Mouse (Mus musculus): ENCODE measurements around the gene Tex26. TPM values are rescaled to one million over a fixed set of nuclear protein-coding genes. Genes with fewer than 3 reads are reported as not detected.

The Tex26 gene
- not detected for polyA plus RNA-seq (2017; shearing (Covaris generic))

DNA sequence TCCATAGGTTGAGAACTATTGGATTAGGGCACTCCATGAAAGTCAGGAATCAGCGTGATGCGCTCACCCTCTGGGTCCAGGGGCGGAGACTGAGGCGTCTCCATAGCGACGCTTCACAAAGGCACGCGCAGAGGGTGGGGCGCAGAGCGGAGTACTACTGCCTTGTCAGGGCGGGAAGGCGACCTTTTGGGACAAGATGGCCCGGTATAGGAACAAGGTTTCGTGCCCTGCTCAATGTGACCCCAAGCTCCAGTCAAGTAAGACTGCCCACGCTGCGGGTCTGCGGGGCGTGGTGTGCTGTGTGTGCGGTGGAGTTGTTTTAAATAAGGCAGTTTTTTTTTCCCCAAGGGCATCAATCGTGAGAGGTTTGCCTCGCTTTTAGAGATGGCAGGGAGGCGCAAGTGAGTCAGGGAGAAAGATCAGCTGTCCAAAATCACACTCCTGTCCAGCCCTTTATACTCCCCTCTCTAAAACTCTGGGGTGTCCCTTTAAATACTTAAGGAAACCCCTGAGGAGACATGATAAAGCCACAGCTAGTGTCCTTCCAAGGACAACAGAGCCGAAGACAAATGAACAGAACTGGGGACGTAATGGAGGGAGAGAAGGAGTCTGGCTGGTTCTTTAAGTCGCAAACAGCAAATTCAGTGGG, at the start of gene Tex26:
Gene Tex26 (plus strand): TSS at position 130 of the 649 bp plus-strand sequence.
- peak; percentile 88 for ATAC-seq

DNA sequence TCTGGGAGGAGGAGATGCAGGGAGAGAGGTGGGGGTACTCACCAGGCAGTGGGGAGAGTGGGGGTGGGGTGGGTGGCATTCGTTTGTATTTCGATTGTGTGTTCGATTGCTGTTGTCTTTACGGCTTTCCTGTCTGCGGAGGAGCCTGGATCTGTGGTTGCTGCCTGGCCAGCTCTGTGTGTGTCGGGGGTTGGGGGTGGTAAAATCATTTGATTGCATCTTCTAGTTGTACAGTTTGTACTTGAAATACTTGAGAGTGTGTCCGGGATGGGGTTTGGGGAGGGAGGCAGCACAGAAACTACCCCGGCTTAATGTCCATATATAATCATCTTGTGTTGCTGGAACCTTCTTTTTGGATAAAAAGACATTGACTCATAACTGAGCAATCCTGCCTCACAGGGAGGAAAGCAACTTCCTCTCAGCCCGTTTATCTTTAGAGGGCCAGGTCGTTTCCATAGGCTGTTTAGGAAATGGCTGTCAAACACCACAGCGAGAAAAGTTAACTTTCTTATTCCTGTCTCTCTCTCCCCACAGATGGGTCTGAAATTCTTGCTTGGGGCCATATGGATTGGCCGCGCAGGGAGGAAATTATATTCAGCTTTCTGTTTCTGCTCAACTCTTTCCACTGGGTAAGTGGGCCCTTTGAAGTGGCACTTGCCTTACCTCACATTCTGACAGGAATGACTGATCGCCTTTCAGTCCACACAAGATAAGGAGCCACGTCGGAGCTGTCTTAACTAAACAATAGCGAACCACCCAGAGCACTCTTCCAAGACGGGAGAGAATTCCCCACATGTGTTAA, 47.7 kb upstream of the Tex26 start:
- peak; percentile 93 for ATAC-seq

DNA sequence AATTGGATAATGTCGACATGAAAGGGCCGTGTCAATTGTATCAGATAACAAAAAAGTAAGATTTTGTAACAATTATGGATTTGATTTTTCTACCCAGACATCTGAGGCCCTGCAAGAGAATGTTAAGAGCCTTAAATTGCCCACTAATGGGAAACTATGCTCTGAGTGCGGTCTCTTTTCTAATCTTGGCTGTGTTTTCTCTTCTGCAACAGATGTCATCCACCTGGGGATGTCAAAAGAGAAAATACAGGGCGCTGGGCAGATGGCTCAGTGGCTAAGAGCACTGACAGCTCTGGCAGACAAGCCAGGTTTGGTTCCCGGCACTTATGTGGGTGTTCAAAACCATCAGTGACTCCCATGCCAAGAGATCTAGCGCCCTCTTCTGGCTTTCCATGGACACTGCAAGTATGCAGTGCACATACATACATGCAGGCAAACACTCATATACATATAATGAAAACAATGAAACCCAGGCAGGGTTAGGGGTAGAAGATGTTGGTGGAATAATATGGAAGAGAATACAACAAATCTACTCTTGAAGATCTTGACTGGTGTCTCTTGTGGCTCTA, 47.0 kb upstream of the Tex26 start:
- no peak for ATAC-seq

DNA sequence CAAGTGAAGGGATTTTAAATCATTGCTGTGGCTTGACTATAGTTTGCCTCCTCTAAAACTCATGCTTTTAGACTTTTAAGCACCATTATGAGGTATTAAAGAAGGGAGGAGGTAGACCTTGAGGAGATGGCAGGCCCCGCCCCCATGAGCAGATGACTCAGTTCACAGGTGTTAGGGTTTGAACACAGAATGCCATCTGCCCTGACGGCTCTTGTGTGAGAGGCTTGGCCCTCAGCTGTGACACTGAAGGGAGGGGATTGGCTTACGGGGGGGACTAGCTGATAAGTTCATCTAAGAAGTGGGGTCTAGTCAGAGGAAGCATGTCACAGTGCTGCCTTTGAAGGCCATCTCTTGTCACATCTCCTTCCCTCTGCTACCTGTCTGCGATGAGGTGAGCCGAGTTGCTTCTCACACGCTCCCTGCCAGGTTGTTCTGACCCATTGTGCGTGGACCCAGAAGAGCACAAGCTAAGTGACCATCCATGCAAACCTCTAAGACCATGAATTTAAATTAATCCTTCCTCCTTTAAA, 37.9 kb upstream of the Tex26 start:
- ATAC-seq: no peak

DNA sequence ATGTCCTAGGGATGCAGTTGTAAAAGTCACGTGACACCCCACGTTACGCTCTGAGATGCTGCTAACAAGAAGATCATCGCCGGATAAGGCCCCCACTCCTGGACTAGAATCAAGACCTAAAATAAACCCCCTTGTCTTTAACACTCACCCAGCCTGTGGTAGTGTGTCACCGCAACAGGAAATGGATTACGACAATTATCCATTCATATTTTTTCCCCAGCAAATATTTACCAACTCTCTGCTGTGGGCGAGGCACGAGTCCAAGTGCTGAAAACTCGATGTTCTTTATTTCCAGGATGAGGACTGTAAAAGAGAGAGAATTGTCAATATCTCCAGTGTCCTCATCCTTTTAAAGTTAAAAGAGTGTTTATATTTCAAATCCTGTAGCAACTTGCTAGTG, 37.4 kb upstream of the Tex26 start:
- no peak for ATAC-seq

DNA sequence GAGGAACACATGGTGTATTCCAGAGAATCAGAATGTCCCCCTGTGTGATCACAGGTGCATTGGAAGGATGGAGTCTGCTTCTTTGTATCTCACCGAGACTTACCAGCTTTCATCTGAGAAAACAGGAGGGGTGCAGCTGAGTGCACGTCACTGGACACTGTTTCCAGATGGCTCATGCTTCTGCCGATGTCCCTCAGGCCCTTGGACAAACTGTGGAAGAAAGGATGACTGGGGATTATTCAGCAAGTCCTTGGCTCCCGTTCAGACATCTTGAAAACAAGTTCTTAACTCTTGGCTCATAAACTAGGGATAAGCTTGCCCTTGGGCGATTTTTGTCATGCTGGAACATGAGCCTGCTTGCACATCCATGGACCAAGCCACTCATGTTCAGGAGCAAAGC, 36.1 kb upstream of the Tex26 start:
- no peak for ATAC-seq

DNA sequence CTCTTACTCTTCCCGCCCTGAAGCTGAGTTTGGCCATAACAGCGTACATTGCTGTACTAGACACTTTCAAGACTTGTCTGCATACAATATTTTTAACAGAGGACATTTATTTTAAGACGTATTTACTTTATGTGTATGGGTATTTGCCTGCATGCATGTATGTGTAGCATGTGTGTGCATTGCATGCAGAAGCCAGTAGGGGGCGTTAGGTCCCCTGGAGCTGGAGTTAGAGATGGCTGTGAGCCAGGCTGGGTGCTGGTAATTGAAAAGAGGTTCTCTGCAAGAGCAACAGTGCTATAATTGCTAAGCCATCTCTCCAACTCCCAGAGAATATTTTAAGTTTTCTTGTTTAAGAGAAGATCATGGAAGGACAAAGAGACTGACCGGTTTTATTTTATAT, 34.8 kb upstream of the Tex26 start:
- ATAC-seq: no peak

DNA sequence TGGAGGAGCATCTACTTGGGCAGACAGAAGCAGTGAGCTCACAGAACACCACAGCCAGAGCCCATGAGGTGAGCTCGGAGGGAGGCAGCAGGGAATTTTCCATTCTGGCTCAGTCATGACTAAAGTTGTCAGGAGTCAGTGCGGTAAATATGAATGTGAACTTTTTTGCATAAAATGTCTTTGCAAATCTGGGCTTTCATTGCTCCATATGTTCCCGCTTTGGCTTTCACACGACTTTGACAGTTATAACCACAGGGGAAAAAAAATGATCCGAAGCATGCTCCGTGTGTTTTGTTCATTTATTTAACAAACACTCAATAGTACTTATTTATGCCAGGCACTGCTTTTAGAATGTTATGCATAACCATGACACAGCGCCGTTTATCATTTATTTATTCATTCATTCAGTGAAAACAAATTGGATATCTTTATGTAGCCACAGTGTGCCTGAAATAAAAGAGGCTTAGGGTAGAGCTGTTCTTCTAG, 32.6 kb upstream of the Tex26 start:
- no peak for ATAC-seq

DNA sequence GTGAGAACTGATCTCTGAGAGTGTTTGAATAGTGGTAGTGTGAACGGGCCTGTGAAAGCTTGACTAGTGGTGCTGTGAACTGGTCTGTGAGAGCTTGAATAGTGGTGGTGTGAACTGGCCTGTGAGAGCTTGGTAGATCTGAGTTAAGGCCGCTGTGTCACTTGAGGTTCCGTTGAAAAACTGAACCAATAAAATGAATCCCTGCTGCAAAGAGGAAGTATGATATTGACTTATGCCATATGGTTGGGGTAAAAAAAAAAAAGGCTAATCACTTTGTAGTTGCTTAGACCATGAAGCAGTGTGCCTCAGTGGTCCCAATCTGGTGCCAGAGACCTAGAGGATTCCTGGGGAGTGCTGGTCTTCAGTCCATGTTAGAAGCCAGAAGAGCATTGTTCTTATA, 30.0 kb upstream of the Tex26 start:
- no peak for ATAC-seq

DNA sequence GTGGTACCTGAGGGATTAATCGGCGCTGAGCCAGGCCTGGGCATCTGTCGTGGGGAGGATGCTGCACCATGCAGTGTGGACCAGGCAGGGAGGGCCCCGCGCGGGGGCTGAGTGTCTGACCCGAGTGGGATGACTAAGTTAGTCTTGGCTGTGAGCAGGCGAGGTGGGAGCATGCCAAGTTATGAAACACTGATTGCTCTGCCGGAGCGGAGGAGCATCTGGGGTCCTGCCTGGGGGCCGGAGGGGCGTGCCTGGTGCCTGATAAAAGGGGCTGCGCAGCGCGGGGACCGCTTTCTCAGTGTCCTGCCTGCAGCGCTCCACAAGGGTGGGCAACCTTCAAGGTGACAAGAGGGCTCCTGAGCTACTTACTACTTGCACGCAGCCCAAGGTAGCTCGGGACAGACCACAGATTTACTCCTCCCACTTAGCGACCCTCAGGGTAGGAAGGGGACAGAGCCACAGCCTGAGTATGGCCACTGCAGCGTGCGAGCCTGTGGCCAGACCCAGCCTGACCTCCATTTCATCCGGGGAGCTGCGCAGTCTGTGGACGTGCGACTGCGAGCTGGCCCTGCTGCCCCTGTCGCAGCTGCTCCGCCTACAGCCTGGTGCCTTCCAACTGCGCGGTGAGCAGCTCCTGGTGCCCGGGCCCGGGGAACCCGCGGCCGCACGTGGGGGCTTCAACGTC, 27.8 kb upstream of the Tex26 start, which contains the start of gene Medag:
Gene Medag (plus strand): TSS at position 241 of the 685 bp plus-strand sequence.
- no peak for ATAC-seq

DNA sequence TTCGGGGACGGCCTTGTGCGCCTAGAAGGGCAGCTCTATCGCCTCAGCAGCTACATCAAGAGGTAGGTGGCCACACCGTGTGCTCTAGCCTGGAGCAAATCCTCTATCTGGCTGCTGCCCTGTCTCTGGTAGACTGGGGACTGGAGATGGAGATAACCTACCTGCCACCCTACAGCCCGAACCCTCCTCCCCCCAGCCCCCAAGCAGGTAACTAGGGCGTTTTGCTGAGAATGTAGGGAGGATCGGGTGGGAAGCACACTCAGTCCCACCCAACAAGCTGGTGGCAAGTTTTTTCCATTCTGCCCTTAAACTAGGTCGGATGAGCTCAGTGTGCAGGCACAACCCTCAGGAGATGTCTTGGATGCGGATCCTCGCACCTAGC, 27.3 kb upstream of the Tex26 start:
- no peak for ATAC-seq

DNA sequence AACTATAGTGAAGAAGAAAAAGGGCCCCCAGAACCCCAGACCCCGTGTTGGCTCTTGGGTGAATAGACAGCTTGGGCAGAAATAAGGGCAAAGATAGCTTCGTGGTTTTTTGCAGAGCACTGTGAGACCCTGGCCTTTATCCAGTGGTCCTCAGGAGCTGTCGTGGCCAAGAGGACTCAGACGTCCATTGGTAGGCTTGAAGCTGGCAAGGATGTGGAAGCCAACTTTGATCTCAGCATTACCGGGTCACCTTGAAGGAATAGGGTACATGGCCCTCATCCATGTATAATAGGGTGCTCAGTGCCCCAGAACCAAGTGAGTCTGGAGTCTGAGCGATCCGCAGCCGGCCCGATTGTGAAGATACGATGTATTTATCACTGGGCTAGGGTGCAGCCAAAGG, 26.8 kb upstream of the Tex26 start:
- no peak for ATAC-seq

DNA sequence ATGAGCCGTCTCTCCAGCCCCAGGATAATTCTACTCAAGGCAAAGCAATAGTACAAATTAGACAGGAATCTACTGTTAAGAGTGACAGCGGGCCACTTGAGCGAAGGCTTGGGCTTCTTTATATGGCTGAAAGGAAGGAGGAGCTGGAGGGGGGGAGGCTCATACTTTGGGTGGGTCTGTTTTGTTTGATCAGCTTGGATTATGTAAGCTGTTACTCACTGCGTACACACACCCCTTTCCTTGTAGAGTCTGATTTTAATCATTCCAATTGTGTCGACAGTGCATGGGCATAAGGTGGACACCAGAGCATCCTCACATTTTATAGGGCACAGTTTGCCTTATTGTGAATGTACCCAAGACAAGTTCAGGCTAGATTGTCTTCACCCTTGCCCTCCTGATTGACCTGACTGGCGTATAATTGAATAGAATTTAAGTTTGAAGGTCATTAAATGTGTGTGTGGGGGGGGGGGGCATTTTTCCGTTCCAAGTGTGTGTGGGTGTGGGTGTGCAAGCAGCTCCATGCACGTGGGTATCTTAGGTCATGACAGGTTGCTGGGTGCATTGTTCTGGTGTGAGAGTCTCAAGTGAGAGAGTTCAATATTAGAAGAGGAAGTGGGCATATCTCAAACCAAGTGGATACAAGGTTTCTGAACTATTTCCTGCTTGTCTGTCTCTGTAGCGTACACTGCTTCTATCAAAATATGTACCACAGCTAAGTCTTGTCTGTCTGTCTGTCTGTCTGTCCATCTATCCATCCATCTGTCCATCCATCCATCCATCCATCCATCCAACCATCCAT, 24.9 kb upstream of the Tex26 start:
- peak; percentile 26 for ATAC-seq

DNA sequence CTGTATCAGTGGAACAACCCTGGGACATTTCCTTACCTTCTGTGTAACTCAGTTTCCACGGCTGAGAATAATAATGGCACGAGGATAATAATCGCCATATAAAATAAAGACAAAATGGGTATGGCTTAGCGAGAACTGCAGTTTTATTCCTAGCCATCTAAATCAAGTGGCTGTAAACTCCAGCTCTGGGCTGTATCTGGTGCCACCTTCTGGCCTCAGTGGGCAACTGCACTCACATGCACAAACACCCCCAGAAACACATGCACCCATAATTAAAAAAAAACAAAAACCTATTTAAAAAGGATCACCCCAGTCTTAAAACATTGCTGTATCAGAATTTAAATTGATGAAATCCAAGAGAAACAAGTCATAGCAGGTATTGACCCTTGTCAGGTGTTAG, 22.1 kb upstream of the Tex26 start:
- no peak for ATAC-seq

DNA sequence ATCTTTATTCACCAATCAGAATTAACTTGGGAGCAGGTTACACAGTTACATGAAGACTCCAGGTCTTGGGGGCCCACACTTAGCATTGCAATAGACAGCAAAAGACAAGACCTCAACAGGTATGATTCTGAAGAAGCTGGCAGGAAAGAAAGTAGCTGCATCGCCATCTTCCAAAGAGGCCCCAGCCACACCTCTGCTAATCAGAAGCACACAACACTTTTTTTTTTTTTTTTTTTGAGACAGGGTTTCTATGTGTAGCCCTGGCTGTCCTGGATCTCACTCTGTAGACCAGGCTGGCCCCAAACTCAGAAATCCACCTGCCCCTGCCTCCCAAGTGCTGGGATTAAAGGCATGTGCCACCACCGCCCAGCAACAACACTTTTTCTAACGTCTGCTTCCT, 12.9 kb upstream of the Tex26 start:
- no peak for ATAC-seq

DNA sequence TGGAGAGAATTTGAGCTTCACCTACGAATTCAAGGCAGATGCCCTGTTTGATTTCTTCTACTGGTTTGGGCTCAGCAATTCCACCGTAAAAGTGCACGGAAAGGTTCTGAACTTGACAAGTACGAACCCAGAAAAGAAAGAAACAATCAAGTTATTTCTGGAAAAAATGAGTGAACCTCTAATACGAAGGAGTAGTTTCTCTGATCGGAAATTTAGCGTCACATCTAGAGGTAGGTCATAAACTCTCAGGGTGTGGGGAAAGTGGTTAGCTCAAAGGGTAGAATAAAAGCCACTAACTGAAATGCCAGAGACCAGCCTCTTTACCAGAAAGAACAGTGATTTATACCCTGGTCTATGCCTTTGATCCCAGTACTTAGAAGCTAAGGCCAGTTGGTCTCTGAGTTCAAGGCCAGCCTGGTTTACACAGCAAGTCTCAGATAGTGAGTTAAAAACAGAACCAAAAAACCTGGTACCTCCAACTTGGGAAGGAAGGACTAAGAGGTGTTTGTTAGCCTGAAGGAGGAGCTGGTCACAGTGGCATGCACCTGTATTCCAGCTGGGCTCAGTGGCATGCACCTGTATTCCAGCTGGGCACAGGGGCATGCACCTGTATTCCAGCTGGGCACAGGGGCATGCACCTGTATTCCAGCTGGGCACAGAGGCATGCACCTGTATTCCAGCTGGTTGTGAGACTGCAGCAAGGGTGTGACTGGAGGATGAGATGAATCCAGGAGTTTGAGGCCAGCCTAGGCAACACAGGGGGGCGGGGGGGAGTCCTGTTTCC, 12.0 kb upstream of the Tex26 start:
- ATAC-seq: peak; percentile 48

DNA sequence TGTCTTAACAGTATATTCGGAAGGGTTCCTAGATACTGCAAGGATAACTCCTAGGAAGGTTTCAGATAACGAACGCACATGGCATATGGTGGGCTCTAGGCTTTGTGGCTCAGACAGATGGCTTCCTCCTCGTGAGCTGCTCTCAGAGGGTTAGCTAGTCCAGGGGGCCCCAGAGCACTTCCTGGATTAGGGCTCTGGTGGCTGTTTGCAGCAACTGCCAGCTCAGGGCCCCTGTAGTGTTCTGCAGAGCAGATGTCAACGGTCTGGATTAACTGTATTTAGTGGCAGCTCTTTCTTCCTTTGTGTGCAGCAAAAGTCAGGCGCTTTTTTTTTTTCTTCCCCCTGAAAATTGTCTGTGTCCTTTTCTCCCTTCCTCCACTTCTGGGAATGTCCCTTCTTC, 11.1 kb upstream of the Tex26 start:
- peak; percentile 69 for ATAC-seq

DNA sequence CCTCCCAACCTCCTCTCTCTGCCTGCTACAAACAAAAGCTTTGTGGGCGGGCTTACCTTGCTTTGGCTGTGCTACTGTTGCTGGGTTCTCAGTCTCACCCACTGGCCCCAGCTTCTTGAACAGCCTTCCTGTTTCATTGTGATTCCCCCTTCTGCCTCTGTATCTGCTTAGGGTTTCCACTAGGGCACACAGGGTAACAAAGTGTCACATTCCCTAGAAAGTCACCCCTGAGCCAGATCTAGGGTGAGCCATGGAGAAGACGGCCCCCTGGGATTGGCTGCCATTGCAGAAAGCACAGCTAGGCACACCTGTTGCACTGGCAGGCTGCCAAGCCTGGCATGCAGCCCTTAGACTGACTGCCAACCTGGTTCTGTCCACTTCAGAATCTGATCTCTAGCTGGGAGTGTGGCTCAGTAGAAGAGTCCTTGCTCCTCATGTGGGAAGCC, 10.6 kb upstream of the Tex26 start:
- peak; percentile 81 for ATAC-seq

DNA sequence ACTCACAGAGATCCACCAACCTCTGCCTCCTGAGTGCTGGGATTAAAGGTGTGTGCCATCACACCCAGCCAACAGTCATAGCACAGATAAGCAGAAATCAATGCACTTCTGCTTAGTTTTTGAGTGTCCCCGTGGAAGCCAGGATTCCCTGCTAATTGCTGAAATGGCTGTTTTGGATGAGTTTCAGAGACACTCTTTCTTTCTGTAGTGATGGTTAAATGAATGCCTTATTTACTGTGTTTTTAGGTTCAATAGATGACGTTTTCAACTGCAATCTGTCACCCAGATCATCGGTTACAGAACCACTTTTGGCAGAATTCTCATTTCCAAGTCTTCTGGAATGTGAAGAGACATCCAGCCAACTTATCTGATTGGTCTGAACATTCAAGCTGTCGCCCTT, 9.9 kb upstream of the Tex26 start:
- ATAC-seq: no peak

DNA sequence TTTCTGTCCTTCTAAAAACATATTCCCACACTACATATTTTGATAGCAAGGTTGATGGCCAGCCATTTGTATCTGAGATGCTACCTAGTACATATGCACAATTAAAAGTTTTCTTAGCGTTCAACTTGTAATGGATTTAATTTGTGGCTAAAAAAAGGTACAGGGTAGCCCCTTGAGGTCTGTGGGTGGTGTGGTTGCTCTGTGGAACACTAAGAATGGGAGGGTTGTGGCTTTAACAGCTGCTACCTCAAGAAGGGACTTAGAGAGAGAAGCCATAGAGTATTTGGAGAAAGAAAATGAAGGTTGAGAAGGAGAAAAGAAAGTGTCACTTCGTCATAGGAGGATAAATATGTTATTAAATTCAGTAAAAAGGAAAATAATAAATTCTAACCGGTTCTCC, 8.5 kb upstream of the Tex26 start:
- ATAC-seq: no peak

DNA sequence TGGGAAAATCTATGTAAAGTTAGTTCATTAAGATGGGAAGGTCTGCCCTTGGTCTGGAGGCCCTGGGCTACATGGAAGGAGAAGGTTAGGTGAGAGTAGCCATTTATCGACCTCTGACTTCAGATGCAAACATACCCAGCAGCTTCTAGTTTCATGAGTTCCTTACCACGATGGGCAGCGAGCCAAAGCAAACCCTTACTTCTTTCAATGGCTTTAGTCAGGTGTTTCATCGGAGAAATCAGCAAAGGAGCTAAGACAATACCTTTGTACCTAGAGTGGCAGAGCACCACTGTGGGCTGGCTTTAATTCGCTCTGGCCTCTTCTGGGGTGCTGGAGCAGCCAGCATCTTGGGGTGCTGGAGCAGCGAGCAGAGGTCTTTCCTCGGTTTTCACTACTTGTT, 5.8 kb upstream of the Tex26 start:
- no peak for ATAC-seq
